Mouse (Mus musculus) C2C12 (cell line): ENCODE data around the gene Rab14. TPM values are rescaled to one million over a fixed set of nuclear protein-coding genes. Genes with fewer than 3 reads are reported as not detected.

Experiments
- H3K27me3 ChIP-seq: one replicate; pipeline ENCODE4 v1.6.1; 2011; ENCODE audit not compliant: control insufficient read depth, insufficient read depth, insufficient read length
- H3K36me3 ChIP-seq: one replicate; pipeline ENCODE4 v1.6.1; 2011; ENCODE audit not compliant: control insufficient read depth, insufficient read depth
- H3K4me3 ChIP-seq: one replicate; pipeline ENCODE4 v1.5.1; 2011; ENCODE audit warnings: mild to moderate bottlenecking, control low read depth; ENCODE audit not compliant: poor library complexity, insufficient read depth, severe bottlenecking
- H3K79me2 ChIP-seq: one replicate; pipeline ENCODE4 v1.6.1; 2011; ENCODE audit not compliant: control insufficient read depth, insufficient read depth
- H3K79me3 ChIP-seq: one replicate; pipeline ENCODE4 v1.6.1; 2011; ENCODE audit warnings: low read depth, control low read depth
- H3ac ChIP-seq: one replicate; pipeline ENCODE3; 2011; ENCODE audit warnings: low read depth; ENCODE audit not compliant: control insufficient read depth, insufficient read length
- CEBPB ChIP-seq: IDR thresholded peaks from one replicate; pipeline ENCODE4 v1.6.1; 2011; ENCODE audit warnings: low read depth, mild to moderate bottlenecking, control low read depth, moderate library complexity
- CTCF ChIP-seq: IDR thresholded peaks from one replicate; pipeline ENCODE4 v1.5.1; 2011; ENCODE audit not compliant: control insufficient read depth, insufficient read depth, insufficient read length
- FOSL1 ChIP-seq: IDR thresholded peaks from one replicate; pipeline ENCODE4 v1.8.0; 2011; ENCODE audit warnings: mild to moderate bottlenecking, low read length; ENCODE audit not compliant: poor library complexity, insufficient read depth, severe bottlenecking
- MAX ChIP-seq: IDR thresholded peaks from one replicate; pipeline ENCODE4 v1.6.1; 2011; ENCODE audit warnings: mild to moderate bottlenecking, control low read depth
- MYOD1 ChIP-seq: IDR thresholded peaks from one replicate; pipeline ENCODE4 v1.6.1; 2011; ENCODE audit warnings: low read depth; ENCODE audit not compliant: control insufficient read depth, insufficient read length
- MYOG ChIP-seq: IDR thresholded peaks from one replicate; pipeline ENCODE4 v1.6.1; 2011; ENCODE audit not compliant: control insufficient read depth, insufficient read length; ENCODE audit errors: extremely low read depth
- USF1 ChIP-seq: IDR thresholded peaks from one replicate; pipeline ENCODE4 v1.6.1; 2011; ENCODE audit warnings: low read depth, mild to moderate bottlenecking, control low read depth, moderate library complexity
- polyA plus RNA-seq: library from polyadenylated mRNA; unstranded; fragments of >200 nt; fragmentation: generic; extraction: Trizol; gene quantifications from one replicate; pipeline ENCODE4 v1.2.1, GENCODE M21; 2012; ENCODE audit warnings: missing spikeins

The Rab14 gene
- polyA plus RNA-seq, 1 experiment: 47.9 TPM

DNA sequence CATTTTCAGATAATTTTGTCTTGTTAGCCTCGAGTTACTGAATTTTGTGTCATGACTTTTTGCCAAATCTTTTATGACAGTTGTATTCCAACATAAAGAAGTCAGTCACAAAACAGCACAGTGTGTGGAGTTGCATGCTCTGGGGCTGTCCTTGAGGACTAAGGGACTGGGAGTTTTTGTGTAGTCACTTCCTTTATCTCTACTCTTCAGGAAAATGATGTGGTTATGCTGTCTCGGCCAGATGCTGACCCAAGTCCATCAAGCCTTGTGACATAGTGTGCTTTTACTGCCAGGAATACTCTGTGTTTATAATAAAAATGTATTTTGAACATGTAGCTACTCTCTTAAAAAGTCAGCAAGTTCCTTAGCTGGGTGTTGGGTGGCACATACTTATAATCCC lies 43.9 kb downstream of the Rab14 start:
- Histone ChIP-seq H3ac (no peak overlapping the region), H3K79me3 (no peaks in the 10 kb centered on the region), H3K4me3 (no peak overlapping the region), H3K27me3 (no peaks in the 10 kb centered on the region), H3K79me2 (no peaks in the 10 kb centered on the region), H3K36me3 (peaks cover 75% of the 10 kb centered on the region)
- TF ChIP-seq FOSL1 (no peak), MAX (no peak), USF1 (no peak)

DNA sequence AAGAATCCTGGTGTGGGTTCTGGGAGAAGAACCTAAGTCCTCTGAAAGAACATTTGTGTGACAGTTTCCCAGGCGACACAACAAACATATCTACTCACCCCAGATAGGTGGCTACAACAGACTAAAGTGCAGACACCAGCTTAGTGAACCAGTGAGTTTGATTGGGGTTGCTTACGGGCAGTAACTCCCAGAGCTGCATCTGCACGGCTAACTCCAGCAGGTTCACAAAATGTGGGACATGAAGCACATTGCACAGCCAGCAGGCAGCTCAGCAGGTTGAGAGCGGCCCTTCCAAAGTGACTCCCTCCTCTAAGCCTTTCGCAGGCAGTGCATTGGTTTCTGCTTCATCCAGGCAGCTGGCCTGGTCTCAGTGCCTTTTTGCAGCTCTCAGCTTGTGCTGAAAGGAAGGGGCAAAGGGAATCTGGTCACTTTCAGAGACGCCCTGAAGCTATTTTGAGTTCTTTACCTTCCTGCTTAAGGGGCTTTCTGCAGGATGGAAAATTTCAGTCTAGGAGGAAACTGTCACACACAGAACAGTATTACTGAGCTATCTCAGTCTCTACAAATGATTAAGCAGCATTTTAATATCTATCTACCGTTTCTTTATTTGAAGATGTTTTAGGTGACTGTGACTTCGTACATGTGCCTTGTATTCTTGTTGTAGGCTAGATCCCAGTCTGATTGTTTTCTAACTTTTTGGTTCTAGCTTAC lies 46.9 kb downstream of the Rab14 start:
- Histone ChIP-seq H3K79me2 (no peaks in the 10 kb centered on the region), H3ac (no peak overlapping the region), H3K27me3 (no peaks in the 10 kb centered on the region), H3K79me3 (no peaks in the 10 kb centered on the region), H3K4me3 (no peak overlapping the region), H3K36me3 (peaks cover 85% of the 10 kb centered on the region)
- no peak for TF ChIP-seq CEBPB
- TF ChIP-seq MYOD1: no peak
- no peak for TF ChIP-seq FOSL1
- no peak for TF ChIP-seq MAX
- no peak for TF ChIP-seq CTCF
- TF ChIP-seq MYOG: no peak
- no peak for TF ChIP-seq USF1

DNA sequence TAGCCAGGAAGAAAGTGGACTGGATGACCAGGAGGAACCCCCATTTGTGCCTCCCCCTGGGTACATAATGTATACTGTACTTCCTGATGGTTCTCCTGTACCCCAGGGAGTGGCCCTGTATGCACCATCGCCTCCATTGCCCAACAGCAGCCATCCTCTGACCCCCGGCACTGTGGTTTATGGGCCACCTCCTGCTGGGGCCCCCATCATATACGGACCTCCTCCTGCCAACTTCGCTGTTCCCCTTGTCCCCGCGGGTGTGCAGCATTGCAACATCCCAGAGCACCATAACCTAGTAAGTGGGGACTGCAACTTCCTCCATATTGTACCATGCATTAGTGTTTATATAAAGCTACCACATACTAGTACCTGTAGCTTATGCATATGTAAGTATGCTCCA lies 47.7 kb downstream of the Rab14 start:
- TF ChIP-seq MAX: no peak
- no peak for TF ChIP-seq CEBPB
- TF ChIP-seq FOSL1: no peak
- no peak for TF ChIP-seq MYOG
- no peak for TF ChIP-seq CTCF
- TF ChIP-seq MYOD1: no peak
- no peak for TF ChIP-seq USF1
- H3K27me3 ChIP-seq: no peaks in the 10 kb centered on the region
- H3K4me3 ChIP-seq: no peak overlapping the region
- no peak overlapping the region for H3ac ChIP-seq
- no peaks in the 10 kb centered on the region for H3K79me3 ChIP-seq
- H3K79me2 ChIP-seq: no peaks in the 10 kb centered on the region
- peaks cover 85% of the 10 kb centered on the region for H3K36me3 ChIP-seq

DNA sequence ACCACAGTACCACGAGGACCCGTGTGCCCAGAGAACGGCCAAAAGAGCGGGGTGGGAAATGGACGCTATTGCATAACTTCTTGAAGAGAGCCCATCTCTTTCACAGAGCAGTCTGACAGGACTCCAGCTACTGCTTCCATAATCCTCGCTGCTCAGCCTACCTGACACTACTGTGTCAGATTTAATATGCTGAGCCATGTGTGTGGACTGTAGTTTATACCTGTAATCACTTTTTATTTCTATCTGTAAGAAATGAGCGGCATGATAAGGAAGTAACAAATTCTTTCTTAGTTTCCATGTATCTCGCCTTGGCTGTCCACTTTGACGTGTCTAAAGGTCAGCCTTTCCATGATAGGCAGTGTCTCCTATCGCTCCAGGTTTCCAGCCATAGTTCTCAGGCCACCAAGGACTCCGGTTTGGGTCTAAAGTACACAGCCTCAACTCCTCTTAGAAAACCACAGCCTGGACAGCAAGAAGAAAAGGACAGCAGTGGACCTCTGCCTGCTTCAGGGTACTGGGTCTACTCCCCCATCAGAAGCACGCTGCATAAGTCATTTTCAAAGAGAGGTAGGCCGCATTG lies 49.5 kb downstream of the Rab14 start:
- Histone ChIP-seq H3K4me3 (no peak overlapping the region), H3K27me3 (no peaks in the 10 kb centered on the region), H3K79me2 (no peaks in the 10 kb centered on the region), H3ac (no peak overlapping the region), H3K36me3 (peaks cover 84% of the 10 kb centered on the region), H3K79me3 (no peaks in the 10 kb centered on the region)
- TF ChIP-seq USF1: no peak

DNA sequence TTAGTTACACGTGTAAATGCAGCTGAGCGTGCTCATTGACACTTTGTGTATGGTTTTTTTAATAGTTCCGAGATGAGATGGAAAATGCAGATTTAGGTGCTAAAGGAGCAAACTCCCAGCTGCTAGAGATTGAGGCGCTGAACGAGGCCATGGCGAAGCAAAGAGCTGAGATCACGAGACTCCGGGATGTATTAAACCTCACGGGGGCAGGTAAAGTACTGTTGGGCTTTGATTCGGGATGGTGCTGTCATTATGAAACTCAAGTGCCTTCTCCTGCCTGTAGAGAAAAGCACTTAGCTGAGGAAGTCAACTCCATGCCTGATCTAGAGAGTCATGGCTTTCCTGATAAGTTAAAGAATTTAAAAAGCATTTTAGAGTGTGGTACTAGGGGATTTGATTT lies 52.1 kb downstream of the Rab14 start:
- H3K79me3 ChIP-seq: no peaks in the 10 kb centered on the region
- no peak overlapping the region for H3ac ChIP-seq
- peaks cover 89% of the 10 kb centered on the region for H3K36me3 ChIP-seq
- no peak overlapping the region for H3K4me3 ChIP-seq
- no peak for TF ChIP-seq MAX
- no peak for TF ChIP-seq USF1
- TF ChIP-seq CTCF: no peak
- no peak for TF ChIP-seq MYOG
- TF ChIP-seq CEBPB: no peak
- TF ChIP-seq MYOD1: no peak
- H3K27me3 ChIP-seq: no peaks in the 10 kb centered on the region
- no peaks in the 10 kb centered on the region for H3K79me2 ChIP-seq

DNA sequence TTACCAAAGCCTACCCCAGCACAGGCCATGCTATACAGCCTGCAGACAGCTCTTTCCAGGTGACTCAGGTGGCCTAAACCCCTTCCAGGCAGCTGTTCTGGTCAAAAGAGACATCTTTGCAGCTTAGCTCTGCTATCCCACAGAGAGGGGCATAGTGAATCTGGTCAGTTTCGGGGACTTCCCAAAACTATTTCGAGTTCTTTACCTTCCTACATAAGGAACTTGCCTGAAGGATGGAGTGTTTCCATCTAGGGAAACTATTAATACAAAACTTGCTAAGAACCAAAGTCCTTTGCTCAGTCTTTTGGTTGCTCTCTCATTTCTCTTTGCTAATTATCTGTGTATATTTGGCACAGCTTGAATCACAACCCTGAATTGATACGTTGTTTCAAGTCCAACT lies 59.2 kb downstream of the Rab14 start:
- Histone ChIP-seq H3K79me2 (no peaks in the 10 kb centered on the region), H3K27me3 (no peaks in the 10 kb centered on the region), H3K79me3 (no peaks in the 10 kb centered on the region), H3K36me3 (peaks cover 87% of the 10 kb centered on the region), H3ac (no peak overlapping the region), H3K4me3 (no peak overlapping the region)
- TF ChIP-seq FOSL1 (no peak), MYOG (no peak), MYOD1 (no peak), CTCF (no peak), CEBPB (no peak), MAX (no peak)
